Mouse (Mus musculus): ENCODE data around the gene Prmt7. TPM values are rescaled to one million over a fixed set of nuclear protein-coding genes. Genes with fewer than 3 reads are reported as not detected.

The Prmt7 gene
- total RNA-seq, 2 experiments from 2014 or later, result 45.7 to 49.5 TPM

DNA sequence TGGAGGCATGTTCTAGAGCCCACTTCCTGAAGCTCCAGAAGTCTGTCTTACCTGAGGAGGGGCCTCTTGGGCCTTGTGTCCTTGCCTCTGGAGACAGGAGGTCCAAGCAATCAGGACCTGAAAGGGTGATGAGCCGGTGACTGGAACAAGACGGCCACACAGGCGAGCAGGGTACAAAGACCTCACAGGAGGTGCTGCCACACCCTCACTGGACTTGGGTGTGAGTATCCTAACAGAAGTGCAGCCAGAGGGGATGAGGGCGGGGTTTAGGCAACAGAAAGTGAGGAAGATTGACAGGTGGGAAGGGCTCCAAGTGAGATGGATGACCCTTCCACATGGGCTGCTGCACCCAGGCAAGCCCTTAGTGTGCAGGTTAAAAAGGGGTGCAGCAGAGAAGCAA lies 70.1 kb downstream of the Prmt7 start:
- DNase-seq, result no peak
- intact Hi-C loops (cut with DNase I), result no loop called here

DNA sequence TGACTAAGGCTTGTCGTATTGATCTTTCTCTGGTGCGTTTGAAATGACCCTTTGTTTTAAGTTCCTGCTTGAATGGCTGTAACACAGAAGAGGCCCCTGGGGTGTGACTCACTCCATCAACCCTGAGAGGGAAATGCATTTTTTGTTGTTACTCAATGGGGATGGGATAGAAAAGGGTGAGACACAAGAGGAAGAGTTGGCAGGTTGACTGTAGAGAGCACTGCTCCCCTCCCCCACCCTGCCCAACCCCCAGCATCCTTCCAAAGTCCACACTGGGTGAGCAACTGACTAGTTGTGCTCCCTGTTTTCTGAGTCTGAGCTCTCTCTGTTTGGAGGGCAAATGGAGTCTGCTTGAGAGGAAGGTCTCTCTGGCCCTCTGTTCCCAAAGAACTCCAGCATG lies 76.7 kb downstream of the Prmt7 start:
- intact Hi-C loops (cut with DNase I), result no loop called here
- no peak for DNase-seq

DNA sequence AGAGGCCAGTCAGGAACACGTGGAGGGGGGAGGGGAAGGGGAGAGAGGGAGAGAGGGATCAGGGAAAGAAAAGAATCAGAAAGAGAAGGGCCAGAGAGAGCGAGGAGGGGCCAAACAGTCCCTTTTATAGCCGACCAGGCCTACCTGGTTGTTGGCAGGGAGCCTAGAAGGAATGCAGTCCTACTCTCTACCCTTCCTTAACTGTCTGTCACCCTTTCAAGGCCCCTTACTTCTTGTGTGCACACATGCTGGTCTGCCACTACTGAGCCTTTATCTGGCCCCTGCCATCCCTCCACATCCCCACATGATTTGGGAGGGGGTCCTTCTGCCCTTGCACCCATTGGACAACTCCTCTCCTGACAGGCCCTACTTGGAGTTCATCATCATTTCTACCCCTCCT lies 78.0 kb downstream of the Prmt7 start:
- intact Hi-C loops (cut with DNase I), result no loop called here
- no peak for DNase-seq

DNA sequence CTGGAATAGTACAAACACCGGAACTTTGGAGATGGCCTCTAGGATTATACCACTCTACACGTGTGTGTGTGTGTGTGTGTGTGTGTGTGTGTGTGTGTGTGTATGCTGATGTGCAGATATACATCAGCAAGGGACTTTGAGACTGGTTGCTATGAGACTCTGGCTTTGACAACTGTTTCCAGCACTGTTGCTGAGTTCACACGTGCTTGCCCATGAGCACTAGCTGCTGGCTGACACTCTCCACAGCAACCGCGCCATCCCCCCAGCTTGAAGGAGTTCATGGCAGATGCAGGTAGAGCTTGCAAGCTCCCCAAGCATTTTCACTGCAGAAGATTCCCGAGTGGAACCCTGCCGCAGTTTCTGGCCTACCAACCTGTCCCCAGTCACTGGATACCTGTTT lies 78.7 kb downstream of the Prmt7 start:
- intact Hi-C loops (cut with DNase I), result no loop called here
- DNase-seq, result no peak

DNA sequence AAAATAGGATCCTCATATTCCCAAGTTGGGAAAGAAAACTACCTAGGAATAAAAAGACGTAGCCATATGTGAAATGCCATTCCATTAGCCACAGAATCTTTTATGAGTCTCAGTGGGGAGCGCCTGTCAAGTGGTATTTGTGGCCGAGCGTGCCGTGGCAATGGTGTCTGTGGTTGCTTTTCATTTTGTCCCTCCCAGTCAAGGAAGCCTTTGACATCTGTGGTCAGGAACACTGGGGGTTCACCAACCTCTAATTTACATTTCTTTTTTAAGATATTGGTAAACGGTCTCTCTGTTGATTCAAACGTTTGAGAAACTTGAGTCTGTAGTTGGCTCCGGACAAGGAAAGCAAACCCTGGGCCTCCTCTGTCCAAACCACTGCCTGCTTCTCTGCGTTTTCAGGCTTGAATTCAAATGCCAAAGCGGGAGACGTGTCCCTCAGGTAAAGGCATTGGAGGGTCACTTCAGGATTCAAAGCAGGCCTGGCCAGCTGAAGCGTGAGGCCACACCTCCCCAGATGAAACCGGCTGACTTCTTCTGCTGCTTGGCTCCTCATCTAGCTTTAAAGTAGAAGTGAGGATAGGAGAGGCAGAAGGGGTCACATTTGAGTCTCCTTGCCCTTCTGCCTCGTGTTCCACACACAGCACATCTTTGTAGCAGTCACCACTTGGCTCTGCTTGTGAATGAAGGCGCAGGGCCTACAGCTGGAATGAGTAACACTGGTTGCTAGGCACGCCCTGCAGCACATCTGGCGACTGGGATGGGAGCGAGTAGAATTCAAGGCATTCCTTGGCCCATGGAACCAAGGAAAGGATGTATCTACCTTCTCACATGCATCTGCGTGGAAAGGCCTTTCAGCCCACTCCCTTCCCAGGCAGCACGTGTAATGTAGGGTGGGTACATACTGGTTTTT lies 82.0 kb downstream of the Prmt7 start:
- intact Hi-C loops (cut with DNase I), result no loop called here
- DNase-seq, result no peak

DNA sequence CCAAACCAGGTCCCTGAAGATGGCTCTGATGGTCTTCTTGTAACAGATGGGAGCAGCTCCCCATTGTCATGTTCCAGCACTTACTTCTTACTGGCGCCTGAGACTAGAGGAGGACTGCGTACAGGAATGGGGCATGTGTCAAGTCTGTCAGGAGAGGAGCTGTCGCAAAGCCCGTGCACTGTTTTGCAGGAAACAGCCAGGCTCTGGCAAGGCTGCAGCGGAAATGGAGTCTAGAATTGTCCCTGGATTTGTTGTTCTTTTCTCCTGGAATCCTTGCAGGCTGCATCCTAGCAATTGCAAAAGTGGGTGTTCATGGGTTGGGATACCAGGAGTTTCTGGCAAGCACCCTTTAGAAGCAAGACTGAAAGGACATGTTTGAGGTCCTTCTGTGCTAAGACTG lies 87.5 kb downstream of the Prmt7 start:
- DNase-seq, result no peak
- intact Hi-C loops (cut with DNase I), result no loop called here

DNA sequence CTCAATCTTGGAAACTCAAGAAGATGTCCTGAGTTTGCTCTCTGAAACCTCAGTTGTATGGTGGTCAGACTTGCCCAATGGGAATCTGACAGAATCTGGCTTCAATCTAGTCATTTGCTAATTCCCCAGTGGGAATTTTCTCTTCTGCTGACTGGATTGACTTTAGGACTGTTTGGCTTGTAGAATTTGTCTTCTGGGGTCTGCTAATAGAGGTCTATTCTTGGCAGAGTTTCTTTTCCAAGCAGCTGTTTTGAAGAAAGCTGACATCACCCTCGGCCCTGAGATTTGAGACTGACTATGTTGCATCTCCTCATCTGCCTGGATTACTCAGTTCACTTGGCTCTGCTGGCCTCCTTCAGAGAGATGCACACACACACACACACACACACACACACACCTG lies 88.1 kb downstream of the Prmt7 start:
- intact Hi-C loops (cut with DNase I), result no loop called here

DNA sequence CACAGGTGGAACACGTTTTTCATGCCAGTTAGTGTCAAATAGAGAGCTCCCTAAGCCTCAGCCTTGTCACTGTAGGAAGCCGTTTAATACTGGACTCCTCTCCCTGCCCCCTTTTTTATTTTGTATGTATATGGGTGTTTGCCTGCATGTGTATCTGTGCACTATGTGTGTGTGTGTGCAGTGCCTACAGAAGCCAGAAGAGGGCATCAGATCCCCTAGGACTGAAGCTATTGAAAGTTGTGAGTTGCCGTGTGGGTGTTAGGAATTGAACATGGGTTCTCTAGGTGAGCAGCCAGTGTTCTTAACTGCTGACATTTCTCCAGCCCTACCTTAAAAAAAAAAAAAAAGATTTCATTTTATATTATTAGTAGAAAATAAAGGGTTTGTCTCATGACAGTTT lies 89.0 kb downstream of the Prmt7 start:
- intact Hi-C loops (cut with DNase I), result no loop called here
- no peak for DNase-seq

More for the DNA sequence above, 88.1 kb downstream of the Prmt7 start:
- DNase-seq, result no peak

DNA sequence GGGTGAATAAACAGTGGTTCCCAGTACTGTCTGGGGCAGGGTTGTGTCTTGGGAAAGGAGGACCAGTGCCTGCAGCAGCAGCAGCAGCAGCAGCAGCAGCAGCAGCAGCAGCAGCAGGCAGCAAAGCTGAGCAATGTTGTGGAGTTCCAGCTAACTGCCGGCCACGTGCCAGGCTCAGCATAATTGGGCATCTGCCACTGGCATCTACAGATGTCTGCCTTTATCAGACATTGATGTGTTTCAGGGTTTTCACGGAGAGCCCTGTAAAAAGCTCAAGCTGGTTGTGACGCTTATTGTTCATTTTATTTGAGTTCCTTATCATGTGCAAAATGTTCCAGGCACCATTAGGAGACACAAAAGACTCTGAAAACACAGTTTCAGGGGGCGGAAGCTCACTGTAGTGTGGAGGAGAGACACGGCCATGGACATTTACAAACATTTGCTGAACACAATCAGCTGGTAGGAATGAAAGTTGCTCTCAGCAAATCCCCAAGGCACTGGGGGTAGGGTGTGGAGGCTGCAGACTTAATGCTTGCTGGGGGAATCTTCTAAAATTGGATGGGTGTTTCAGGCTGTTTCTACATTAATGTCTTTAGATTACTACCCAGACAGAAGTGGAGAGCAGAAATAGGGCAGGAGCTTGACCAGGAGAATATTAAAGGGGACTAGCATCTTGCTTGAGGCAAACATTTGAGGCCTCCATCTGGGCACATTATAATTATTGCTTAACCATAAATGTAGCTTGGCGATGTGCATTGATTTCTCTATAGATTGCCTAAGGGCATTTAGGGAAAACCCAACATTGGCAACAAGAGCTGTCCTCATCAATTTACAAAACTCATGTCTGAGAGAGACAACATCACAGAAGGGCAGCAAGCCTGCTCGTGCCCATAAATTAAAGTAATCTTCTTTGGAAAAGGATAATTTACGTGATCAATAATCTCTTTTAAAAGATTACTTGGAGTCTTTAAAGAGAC lies 90.3 kb downstream of the Prmt7 start:
- intact Hi-C loops (cut with DNase I), result no loop called here
- peak; percentile 70 for DNase-seq

Other genes with a start within 250 kb of the Prmt7 start
- gene Slc12a4, start 244.8 kb upstream of the Prmt7 start, total RNA-seq (2021), result 10 to 100 TPM; 19.0 to 21.5 TPM
- not detected for gene Dpep3, start 231.5 kb upstream of the Prmt7 start, total RNA-seq (2021)
- gene Dus2, start 219.6 kb upstream of the Prmt7 start, total RNA-seq (2021), result 10 to 100 TPM; 19.6 to 23.8 TPM
- not detected for gene Dpep2nb, start 205.0 kb upstream of the Prmt7 start, total RNA-seq (2021)
- 10 to 100 TPM; 14.4 to 15.3 TPM for gene Ddx28, start 199.1 kb upstream of the Prmt7 start, total RNA-seq (2021)
- 10 to 100 TPM; 15.8 to 17.2 TPM for gene Nfatc3, start 152.1 kb upstream of the Prmt7 start, total RNA-seq (2021)
- not detected for gene Esrp2, start 74.0 kb upstream of the Prmt7 start, total RNA-seq (2021)
- gene Pla2g15, start 60.5 kb upstream of the Prmt7 start, total RNA-seq (2021), result 10 to 100 TPM; 20.7 to 21.8 TPM
- gene Slc7a6, start 42.1 kb upstream of the Prmt7 start, total RNA-seq (2021), result 10 to 100 TPM; 34.6 to 35.0 TPM
- 10 to 100 TPM; 34.7 to 37.0 TPM for gene Slc7a6os, start within 50 bp of the Prmt7 start, total RNA-seq (2021)
- 100 to 1,000 TPM; 152 to 158 TPM for gene Smpd3, start 127.1 kb downstream of the Prmt7 start, total RNA-seq (2021)
- 10 to 100 TPM; 39.3 to 39.8 TPM for gene Zfp90, start 204.4 kb downstream of the Prmt7 start, total RNA-seq (2021)

All from left cerebral cortex, postnatal 4 days (tissue).